Mouse (Mus musculus): Measurements from ENCODE around the gene Nipsnap2.
"Not testable (repeated sequence)": the region's sequence is repeated elsewhere in the genome, so short reads cannot be mapped to it uniquely, and the experiment has no call there.

DNA sequence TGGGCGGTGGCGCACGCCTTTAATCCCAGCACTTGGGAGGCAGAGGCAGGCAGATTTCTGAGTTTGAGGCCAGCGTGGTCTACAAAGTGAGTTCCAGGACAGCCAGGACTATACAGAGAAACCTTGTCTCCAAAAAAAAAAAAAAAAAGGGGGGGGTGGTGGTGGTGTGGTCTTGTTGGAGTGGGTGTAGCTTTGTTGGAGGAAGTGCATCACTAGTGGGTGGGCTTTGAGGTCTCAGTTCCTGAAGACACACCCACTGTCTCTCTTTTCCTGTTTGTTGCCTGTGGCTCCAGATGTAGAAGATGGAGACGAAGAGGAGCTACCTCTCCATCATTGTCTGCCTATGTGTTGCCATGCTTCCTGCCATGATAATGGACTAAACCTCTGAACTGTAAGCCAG, 39.7 kb upstream of the Nipsnap2 start:
- TF ChIP-seq GATA1 (IDR thresholded peaks at IDR 0.05; ENCODE audit: borderline replicate concordance, low read length); FLI1 (IDR thresholded peaks at IDR 0.05; ENCODE audit: low read length): not testable (repeated sequence)

Measured in megakaryocyte, embryonic 14.5 days (primary cell).